Mouse (Mus musculus) embryonic facial prominence, embryonic 15.5 days (tissue): Measurements from ENCODE around the gene Gm10642. TPM values are rescaled to one million over a fixed set of nuclear protein-coding genes. Genes with fewer than 3 reads are reported as not detected.
A peak's percentile ranks its signal among the peaks of the same experiment; 100 is the strongest.

Source experiments
- ATAC-seq: fragments of 200-750 bp; cut with Nextera tagmentation; 2 replicates; pipeline ENCODE4 v1.8.0; 2017; ENCODE audit warnings: low read depth, moderate TSS enrichment; ENCODE audit not compliant: insufficient number of reproducible peaks, low FRiP score, low TSS enrichment
- H3K27ac ChIP-seq: fragments of 300-500 bp; sonication (generic); replicated peaks from 2 replicates; pipeline ENCODE4 v1.5.1; 2015; ENCODE audit warnings: mild to moderate bottlenecking, inconsistent platforms
- H3K27me3 ChIP-seq: fragments of 300-500 bp; sonication (generic); 2 replicates; pipeline ENCODE4 v1.6.1; 2015; ENCODE audit warnings: inconsistent platforms
- H3K36me3 ChIP-seq: fragments of 300-500 bp; sonication (generic); 2 replicates; pipeline ENCODE4 v1.6.1; 2015; ENCODE audit warnings: mild to moderate bottlenecking, inconsistent platforms
- H3K4me1 ChIP-seq: fragments of 300-500 bp; sonication (generic); 2 replicates; pipeline ENCODE4 v1.6.1; 2015; ENCODE audit warnings: inconsistent platforms
- H3K4me2 ChIP-seq: fragments of 300-500 bp; sonication (generic); replicated peaks from 2 replicates; pipeline ENCODE4 v1.6.1; 2015; ENCODE audit warnings: mild to moderate bottlenecking, inconsistent platforms
- H3K4me3 ChIP-seq: fragments of 300-500 bp; sonication (generic); replicated peaks from 2 replicates; pipeline ENCODE4 v1.5.1; 2015; ENCODE audit warnings: mild to moderate bottlenecking, inconsistent platforms
- H3K9ac ChIP-seq: fragments of 300-500 bp; sonication (generic); 2 replicates; pipeline ENCODE4 v1.6.1; 2015; ENCODE audit warnings: inconsistent platforms
- H3K9me3 ChIP-seq: fragments of 300-500 bp; sonication (generic); replicated peaks from 2 replicates; pipeline ENCODE4 v1.6.1; 2016; ENCODE audit warnings: inconsistent platforms
- WGBS: fragments of 180-500 bp; shearing (Covaris S2); methylation state at CpG from one replicate; pipeline ENCODE4 v1.1.7; 2015; 5-methylcytosine and 5-hydroxymethylcytosine counted together
- polyA plus RNA-seq: library from polyadenylated mRNA; unstranded; fragments of >200 nt; fragmentation: Nextera tagmentation; extraction: Ambion mirVana; gene quantifications from 2 replicates; pipeline ENCODE4 v1.2.1, GENCODE M21; 2015

Gm10642 gene
- polyA plus RNA-seq, 1 experiment from 2014 or later: 1.1 TPM

- no peaks in the 10 kb centered on the region for H3K36me3 ChIP-seq
- peak within 1 kb of the TSS; percentile 88 for H3K4me2 ChIP-seq
- no peaks in the 10 kb centered on the region for H3K9me3 ChIP-seq
- peak within 1 kb of the TSS; percentile 90 for H3K4me3 ChIP-seq
- H3K4me1 ChIP-seq: peaks cover 32% of the 10 kb centered on the region
- peak within 1 kb of the TSS; percentile 96 for H3K27ac ChIP-seq
- WGBS: 1% methylated on average over 67 of the region's 67 CpGs
- H3K27me3 ChIP-seq: no peaks in the 10 kb centered on the region
- peak; percentile 98 for ATAC-seq
- peak within 1 kb of the TSS; percentile 85 for H3K9ac ChIP-seq
These were observed 1.2 kb downstream of the Gm10642 start, which contains the start of gene Mindy2 for GRCm38 (mm10) chr9:70657013-70657967. Gene Mindy2 (minus strand): TSS chr9:70657174.

DNA sequence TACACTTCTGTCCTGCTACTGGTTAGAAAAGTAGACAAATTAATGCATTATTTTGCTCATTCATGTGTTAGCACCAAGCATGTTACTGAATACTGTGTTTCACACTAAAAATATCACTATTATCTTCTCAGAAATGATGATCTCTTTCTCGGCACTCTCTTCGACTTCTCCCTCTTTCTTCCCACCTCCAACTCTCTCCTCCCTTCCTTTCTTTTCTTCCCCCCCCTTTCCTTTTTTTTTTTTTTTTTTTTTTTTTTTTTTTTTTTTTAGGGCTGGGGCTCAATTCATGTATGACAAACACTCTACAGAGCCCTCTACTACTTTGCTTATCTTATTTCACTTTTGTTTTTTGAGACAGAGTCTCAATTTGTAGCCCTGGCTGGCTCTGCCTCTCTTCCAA is 2.2 kb downstream of the Gm10642 start:
- Histone ChIP-seq H3K4me2 (no peak overlapping the region), H3K36me3 (no peaks in the 10 kb centered on the region), H3K27ac (no peak overlapping the region), H3K9ac (no peak overlapping the region), H3K4me3 (no peak overlapping the region), H3K9me3 (no peaks in the 10 kb centered on the region), H3K4me1 (peaks cover 28% of the 10 kb centered on the region), H3K27me3 (no peaks in the 10 kb centered on the region)
- ATAC-seq: no peak
- 61% methylated on average over 2 of the region's 2 CpGs for WGBS

GRCm38 (mm10) chr9:70664847-70665246 is 8.8 kb downstream of the Gm10642 start:
- H3K4me3 ChIP-seq: no peak overlapping the region
- H3K9me3 ChIP-seq: no peaks in the 10 kb centered on the region
- no peak for ATAC-seq
- no peaks in the 10 kb centered on the region for H3K36me3 ChIP-seq
- 75% methylated on average over 4 of the region's 4 CpGs for whole genome bisulfite sequencing
- no peak overlapping the region for H3K4me2 ChIP-seq
- no peak overlapping the region for H3K9ac ChIP-seq
- no peaks in the 10 kb centered on the region for H3K27me3 ChIP-seq
- H3K27ac ChIP-seq: no peak overlapping the region
- no peaks in the 10 kb centered on the region for H3K4me1 ChIP-seq

DNA sequence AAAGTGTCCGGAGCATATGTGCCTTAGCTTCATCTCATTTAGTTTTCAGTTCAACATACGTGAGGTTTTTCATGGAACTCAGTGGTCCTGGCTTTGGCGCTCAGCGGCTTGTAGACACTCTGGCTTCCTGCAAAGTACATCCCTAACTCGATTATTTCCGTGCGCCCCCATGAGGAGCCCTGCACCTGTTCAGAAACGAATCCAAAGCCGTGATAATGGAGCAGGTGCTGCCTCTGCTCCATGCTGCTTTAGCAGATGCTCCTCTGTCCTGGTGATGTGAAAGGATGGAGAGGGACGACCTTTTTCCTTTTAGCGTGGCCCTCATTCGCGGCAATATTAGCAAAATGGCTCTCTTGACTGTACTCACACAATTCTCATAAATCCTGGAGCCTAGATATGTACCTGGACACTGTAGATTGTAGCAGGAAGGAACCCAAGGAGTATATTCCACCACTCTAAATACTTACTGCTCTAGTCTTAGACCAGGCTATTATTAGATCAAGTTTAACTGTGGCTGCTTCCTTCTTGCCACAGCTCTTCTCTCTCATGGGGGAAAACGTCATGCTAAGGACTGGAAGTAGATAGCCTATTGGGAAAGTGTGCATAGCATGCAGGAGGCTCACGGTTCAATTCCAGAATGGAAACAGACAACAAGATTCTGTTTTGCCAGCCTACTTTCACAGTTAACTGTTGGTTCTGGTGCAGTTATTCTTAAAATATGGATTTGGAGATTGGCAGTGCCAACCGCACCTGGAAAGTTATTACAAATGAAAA is 9.5 kb downstream of the Gm10642 start:
- WGBS: 70% methylated on average over 16 of the region's 16 CpGs
- H3K36me3 ChIP-seq: no peaks in the 10 kb centered on the region
- ATAC-seq: no peak

GRCm38 (mm10) chr9:70666811-70667210 is 10.8 kb downstream of the Gm10642 start:
- no peak overlapping the region for H3K27ac ChIP-seq
- no peak for ATAC-seq
- no peak overlapping the region for H3K4me2 ChIP-seq
- no peaks in the 10 kb centered on the region for H3K4me1 ChIP-seq
- 66% methylated on average over 7 of the region's 7 CpGs for WGBS
- no peak overlapping the region for H3K9ac ChIP-seq
- H3K27me3 ChIP-seq: no peaks in the 10 kb centered on the region
- no peaks in the 10 kb centered on the region for H3K36me3 ChIP-seq
- no peaks in the 10 kb centered on the region for H3K9me3 ChIP-seq
- H3K4me3 ChIP-seq: no peak overlapping the region

More for the DNA sequence above, 9.5 kb downstream of the Gm10642 start:
- Histone ChIP-seq H3K4me3 (no peak overlapping the region), H3K9me3 (no peaks in the 10 kb centered on the region), H3K27me3 (no peaks in the 10 kb centered on the region), H3K4me1 (no peaks in the 10 kb centered on the region), H3K9ac (no peak overlapping the region), H3K27ac (no peak overlapping the region), H3K4me2 (no peak overlapping the region)

DNA sequence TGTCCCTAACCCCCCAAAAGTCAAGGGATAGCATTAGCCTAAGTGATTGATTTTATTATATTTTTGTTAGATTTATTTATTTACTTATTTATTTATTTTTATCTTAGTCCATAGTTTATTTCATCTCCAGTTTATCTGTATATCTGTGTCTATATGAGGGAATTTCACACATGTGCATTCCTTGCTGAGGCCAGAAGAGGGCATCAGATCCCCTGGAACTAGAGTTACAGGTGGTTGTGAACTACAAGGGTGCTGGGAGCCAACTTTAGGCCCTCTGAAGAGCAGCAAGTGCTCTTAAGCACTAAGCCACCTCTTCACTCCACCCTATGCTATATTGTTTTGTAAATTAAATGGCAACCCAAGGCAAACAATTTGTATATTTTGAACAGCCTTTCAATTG is 12.0 kb downstream of the Gm10642 start:
- Histone ChIP-seq H3K4me1 (no peaks in the 10 kb centered on the region), H3K4me3 (no peak overlapping the region), H3K36me3 (no peaks in the 10 kb centered on the region), H3K4me2 (no peak overlapping the region), H3K27ac (no peak overlapping the region), H3K9ac (no peak overlapping the region), H3K9me3 (no peaks in the 10 kb centered on the region), H3K27me3 (no peaks in the 10 kb centered on the region)
- no peak for ATAC-seq

DNA sequence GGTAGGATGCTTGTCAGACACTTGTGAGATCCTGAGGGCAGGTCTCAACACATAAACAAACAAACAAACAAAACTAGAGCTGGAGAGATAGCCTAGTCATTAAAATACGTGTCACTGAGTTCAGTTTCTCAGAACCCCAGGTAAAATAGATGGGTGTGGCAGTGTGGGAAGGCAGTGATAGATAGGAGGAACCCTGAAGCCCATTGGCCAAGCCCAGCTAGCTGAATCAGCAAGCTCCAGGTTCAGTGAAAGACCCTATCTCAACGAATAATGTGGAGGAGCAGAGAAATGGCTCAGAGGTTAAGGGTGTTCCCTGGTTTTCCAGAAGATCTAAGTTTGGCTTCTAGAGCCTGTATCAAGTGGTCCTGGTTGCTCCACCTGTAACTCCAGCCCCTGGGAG is 13.1 kb downstream of the Gm10642 start:
- H3K4me3 ChIP-seq: no peak overlapping the region
- H3K36me3 ChIP-seq: no peaks in the 10 kb centered on the region
- no peaks in the 10 kb centered on the region for H3K27me3 ChIP-seq
- no peak overlapping the region for H3K9ac ChIP-seq
- H3K27ac ChIP-seq: no peak overlapping the region
- ATAC-seq: no peak
- no peak overlapping the region for H3K4me2 ChIP-seq
- 49% methylated on average over 2 of the region's 2 CpGs for WGBS
- no peaks in the 10 kb centered on the region for H3K4me1 ChIP-seq
- H3K9me3 ChIP-seq: no peaks in the 10 kb centered on the region

GRCm38 (mm10) chr9:70670381-70670780 is 14.3 kb downstream of the Gm10642 start:
- no peaks in the 10 kb centered on the region for H3K27me3 ChIP-seq
- H3K9me3 ChIP-seq: no peaks in the 10 kb centered on the region
- no peak overlapping the region for H3K4me2 ChIP-seq
- H3K4me3 ChIP-seq: no peak overlapping the region
- H3K27ac ChIP-seq: no peak overlapping the region
- WGBS: 87% methylated on average over 6 of the region's 6 CpGs
- H3K36me3 ChIP-seq: no peaks in the 10 kb centered on the region
- ATAC-seq: no peak
- H3K9ac ChIP-seq: no peak overlapping the region
- H3K4me1 ChIP-seq: no peaks in the 10 kb centered on the region

GRCm38 (mm10) chr9:70671278-70671677 is 15.2 kb downstream of the Gm10642 start:
- ATAC-seq: no peak
- Histone ChIP-seq H3K4me2 (no peak overlapping the region), H3K4me1 (no peaks in the 10 kb centered on the region), H3K27ac (no peak overlapping the region), H3K36me3 (no peaks in the 10 kb centered on the region), H3K9me3 (no peaks in the 10 kb centered on the region), H3K4me3 (no peak overlapping the region), H3K9ac (no peak overlapping the region), H3K27me3 (no peaks in the 10 kb centered on the region)
- 64% methylated on average over 6 of the region's 6 CpGs for WGBS

DNA sequence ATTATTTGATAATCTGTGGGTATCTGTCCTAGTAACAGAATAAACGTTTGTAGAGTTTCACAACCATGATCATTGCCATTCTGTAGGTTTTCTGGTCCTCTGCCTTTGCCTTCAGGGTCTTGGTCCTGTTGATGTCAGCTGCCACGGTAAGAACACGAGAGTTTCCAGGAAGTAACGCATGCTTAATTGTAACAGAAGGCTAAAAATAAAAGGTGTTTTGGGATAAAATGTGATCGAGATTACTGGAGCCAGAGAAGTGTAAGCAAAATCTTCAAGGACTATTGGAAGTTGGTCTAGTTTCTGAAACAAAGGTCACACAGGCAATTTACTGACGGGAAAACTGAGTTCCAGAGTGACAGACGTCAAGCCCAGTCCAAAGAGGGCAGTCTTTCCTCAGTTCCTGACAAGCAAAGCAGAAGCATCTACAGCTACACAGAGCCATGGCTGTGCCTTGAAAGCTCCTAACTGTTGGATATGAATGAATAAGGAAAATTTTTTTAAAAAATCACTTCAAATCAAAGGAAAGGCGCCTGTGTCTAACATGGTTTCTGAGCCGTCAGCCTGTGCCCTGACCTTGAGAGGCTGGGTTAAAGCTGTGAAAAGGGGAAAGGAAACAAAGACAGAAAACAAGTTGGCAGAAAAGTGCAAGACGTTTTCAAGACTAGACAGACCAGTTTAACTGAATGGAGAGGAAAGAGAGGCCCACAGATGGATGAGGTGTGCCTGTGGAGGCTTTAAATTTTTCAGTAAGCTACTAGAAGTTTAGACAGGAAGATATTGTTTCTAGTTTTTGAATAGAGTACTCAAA is 15.9 kb downstream of the Gm10642 start:
- no peaks in the 10 kb centered on the region for H3K4me1 ChIP-seq
- H3K9me3 ChIP-seq: no peaks in the 10 kb centered on the region
- H3K27ac ChIP-seq: peak overlapping the region; percentile 34; the same call in 1 of the 2 replicates
- no peak for ATAC-seq
- 38% methylated on average over 10 of the region's 10 CpGs for WGBS
- H3K9ac ChIP-seq: no peak overlapping the region
- H3K4me2 ChIP-seq: no peak overlapping the region
- H3K4me3 ChIP-seq: no peak overlapping the region
- no peaks in the 10 kb centered on the region for H3K27me3 ChIP-seq
- H3K36me3 ChIP-seq: no peaks in the 10 kb centered on the region

DNA sequence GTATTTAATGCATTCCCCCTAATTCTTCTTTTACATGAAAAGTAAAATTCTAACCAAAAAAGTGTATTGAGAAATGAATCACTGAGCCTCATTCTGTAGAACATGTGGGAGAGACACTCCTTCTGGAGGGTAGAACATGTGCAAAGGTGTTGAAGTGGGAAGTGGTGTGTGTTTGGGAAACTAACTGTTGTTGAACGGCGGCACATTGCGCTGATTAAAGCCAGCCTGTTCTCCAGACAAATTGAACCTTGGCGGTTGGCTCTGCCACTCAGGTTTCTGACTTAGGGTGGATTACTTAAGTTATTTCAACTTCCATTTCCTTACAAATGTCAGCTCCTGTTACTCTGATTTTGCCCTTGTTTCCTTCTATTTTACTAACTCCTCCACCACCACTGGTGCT is 17.6 kb downstream of the Gm10642 start:
- Histone ChIP-seq H3K27me3 (no peaks in the 10 kb centered on the region), H3K27ac (no peak overlapping the region), H3K36me3 (no peaks in the 10 kb centered on the region), H3K9ac (no peak overlapping the region), H3K4me2 (no peak overlapping the region), H3K4me3 (no peak overlapping the region), H3K4me1 (no peaks in the 10 kb centered on the region), H3K9me3 (no peaks in the 10 kb centered on the region)
- no peak for ATAC-seq
- 46% methylated on average over 4 of the region's 4 CpGs for WGBS
